Mouse (Mus musculus) cerebellum, adult 11 months (tissue): ENCODE results near the gene Rce1.
"Not testable (repeated sequence)": the region's sequence is repeated elsewhere in the genome, so short reads cannot be mapped to it uniquely, and the experiment has no call there.

ENCODE experiments used
- DNase-seq: peaks from one replicate; pipeline ENCODE4 v3.0.0; 2022

Gene Rce1

GRCm38 (mm10) chr19:4613464-4614304 is 11.8 kb downstream of the Rce1 start:
- no peak for DNase-seq

DNA sequence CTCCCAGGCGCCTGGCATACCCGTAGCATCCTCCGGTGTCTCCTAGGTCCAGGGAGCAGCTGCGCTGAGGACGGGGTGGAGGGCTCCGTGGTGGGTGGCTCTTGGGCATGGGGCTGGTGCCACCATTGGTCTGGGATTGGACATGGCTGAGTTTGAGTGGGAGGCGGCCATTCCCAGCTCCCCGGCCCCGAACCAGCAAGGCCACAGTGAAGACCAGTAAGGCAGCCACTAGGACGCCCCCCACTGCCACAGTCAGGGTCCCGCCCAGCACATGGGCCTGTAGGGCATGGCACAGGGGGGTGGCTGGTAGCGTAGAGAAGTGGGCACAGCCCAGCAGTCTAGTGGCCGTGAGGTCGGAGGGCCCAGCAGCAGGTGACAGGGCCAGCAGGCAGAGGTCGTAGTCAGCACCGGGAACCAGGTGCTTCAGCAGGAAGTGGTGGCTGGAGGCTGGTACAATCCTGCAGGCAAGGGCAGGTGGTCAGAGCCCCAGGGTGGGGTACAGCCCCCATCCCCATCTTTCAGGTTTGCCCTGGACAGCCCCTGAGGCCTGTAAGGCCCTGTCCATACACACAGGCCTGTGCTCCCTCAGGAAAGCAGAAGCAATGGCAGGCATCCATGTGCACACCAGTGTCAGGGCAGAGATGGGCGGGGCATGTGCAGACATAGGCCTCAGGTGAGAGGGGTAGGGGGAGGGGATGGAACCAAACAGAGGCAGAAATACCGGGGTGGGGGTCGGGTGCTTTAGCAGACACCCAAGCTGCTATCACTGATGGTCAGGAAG is 13.1 kb downstream of the Rce1 start:
- no peak for DNase-seq

GRCm38 (mm10) chr19:4610109-4610508 is 15.3 kb downstream of the Rce1 start:
- DNase-seq: no peak

- no peak for DNase-seq
Observed at GRCm38 (mm10) chr19:4608511-4608910, 16.9 kb downstream of the Rce1 start.

- DNase-seq: no peak
Observed at GRCm38 (mm10) chr19:4607406-4607805, 18.0 kb downstream of the Rce1 start.

DNA sequence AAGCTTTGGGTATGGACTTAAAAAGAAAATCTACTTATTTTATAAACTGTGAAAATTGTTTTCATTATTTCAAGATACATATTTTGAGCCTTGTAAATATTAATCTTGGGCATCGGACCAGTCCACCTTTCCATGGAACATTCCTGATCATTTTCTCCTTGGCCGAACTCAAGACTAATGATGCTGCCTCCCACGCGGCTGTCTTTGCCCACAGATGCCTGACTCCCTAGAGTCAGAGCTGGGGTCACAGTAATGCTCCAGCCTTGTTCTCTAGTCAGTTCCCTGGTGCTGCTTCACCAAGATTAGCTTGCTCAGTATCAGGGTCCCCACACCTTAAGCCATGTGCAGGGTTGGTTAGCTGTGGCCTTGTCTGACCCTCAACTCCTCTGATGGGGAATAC is 19.8 kb downstream of the Rce1 start:
- no peak for DNase-seq

GRCm38 (mm10) chr19:4603801-4604723 is 21.4 kb downstream of the Rce1 start:
- DNase-seq: no peak

DNA sequence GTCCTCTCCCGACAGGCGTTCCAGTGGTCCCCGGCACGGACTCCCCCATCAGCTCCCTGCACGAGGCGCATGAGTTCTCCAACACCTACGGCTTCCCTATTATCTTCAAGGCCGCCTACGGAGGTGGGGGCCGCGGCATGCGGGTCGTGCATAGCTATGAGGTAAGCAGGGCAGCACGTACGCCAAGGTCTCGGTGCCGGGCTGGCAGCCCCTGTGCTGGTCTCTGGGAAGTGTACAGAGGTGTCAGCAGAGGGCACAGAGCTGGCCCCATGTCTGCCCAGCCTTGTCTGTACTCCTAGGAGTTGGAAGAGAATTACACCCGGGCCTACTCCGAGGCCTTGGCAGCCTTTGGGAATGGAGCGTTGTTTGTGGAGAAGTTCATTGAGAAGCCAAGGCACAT is 23.0 kb downstream of the Rce1 start:
- no peak for DNase-seq

DNA sequence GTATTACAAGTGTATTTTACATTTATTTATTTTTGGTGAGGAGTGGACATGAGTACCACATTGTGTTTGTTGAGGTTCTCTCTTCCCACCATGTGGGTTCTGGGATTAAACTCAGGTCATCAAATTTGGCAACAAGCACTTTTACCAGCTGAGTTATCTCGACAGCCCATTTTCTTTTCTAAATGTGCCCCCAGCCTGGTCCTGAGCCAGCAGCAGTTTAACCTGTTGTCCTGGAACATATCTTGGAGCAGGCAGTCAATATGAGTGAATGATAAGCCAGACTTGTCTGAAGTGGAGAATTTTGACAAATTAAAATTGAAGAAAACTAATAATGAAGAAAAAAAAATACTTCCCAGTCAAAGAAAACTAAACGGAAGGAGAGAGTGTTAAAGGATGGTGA is 29.4 kb downstream of the Rce1 start:
- no peak for DNase-seq

- DNase-seq: no peak
Observed at GRCm38 (mm10) chr19:4593792-4594522, 31.5 kb downstream of the Rce1 start.

- no peak for DNase-seq
Observed at GRCm38 (mm10) chr19:4590025-4590424, 35.4 kb downstream of the Rce1 start.

- DNase-seq: no peak
Observed at GRCm38 (mm10) chr19:4589081-4589480, 36.4 kb downstream of the Rce1 start.

DNA sequence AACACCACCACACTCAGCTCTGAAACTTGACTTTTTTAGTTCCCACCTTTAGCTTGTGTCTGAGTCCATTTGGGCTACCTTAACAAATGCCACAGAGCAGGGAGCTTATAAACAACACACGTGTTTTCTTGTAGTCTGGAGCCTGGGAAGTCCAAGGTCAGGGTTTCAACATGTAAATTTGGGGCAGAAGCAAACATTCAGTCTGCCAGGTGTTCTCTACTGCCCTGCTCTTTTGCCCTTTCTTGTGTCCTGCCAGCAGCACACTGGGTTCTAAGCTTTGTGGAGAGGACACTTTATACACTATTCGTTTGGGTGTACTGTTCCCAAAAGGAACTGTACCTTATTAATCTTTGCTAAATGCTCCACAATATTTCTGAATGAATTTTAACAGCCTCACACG is 37.0 kb downstream of the Rce1 start:
- no peak for DNase-seq

GRCm38 (mm10) chr19:4587426-4587825 is 38.0 kb downstream of the Rce1 start:
- DNase-seq: no peak

GRCm38 (mm10) chr19:4586783-4587182 is 38.7 kb downstream of the Rce1 start:
- DNase-seq: not testable (repeated sequence)

DNA sequence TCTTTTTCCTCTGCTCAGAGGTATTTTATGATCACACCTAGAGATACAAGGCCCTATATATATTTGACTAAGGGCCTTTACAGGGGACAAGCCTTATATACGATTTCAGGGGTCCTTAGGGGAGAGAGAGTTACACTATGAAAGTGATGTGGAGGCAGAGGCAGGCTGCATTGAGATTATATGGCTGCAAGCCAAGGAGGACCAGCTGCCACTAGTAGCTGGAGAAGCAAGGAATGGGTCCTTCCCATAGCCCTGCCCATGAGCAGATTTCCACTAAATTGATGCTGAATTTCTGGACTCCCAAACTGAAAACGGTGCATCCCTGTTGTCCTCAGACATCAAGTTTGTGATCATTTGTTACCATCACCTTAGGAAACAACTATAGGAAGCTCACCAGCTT is 41.6 kb downstream of the Rce1 start:
- no peak for DNase-seq

- no peak for DNase-seq
Observed at GRCm38 (mm10) chr19:4579296-4579695, 46.1 kb downstream of the Rce1 start.

DNA sequence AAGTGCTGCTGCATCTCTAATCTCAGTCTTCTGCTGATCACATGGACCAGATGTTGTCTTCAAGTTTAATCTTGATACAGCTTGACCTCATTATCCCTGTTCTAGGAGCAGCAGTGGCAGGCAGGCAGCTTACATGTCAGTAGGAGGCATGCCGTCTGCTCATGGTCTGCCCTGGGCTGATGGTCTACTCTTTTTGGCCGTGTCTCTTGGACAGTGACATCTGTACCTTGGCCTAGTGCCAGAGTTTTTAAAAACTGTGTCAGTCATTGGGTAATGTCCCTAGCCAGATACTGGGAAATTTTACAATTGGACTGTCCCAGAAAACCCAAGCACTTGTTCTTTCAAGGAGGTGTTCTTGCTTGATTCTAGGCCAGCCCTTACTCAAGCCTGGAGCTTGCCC is 46.6 kb downstream of the Rce1 start:
- DNase-seq: peak; percentile 60

DNA sequence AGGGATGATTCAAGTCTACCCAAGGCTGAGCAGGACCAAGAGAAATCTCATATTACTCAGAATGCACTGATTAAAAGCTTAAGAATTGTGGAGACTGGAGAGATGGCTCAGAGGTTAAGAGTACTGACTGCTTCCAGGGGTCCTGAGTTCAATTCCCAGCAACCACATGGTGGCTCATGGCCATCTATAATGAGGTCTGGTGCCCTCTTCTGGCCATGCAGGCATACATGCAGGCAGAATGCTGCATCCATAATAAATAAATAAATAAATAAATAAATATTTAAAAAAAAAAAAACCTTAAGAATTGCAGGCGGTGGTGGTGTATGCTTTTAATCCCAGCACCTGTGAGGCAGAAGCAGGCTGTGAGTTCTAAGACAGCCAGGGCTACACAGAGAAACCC is 52.2 kb downstream of the Rce1 start:
- no peak for DNase-seq
